Mouse (Mus musculus) mouse trophoblast stem cell (cell line): ENCODE measurements around the gene Rnf145.

Experiments
- in situ Hi-C, 2 experiments: fragments of 300-500 bp; cut with MseI, MboI; formaldehyde crosslinking; loops; 2 replicates in 1 of 2; 3 replicates in 1 of 2; pipeline ENCODE4 v1.15.1; 2025

Gene Rnf145

GRCm38 (mm10) chr11:44518281-44519095, at the start of gene Rnf145:
Gene Rnf145, plus strand, starts transcription at chr11:44518964.
- in situ Hi-C loops, result no loop called here

GRCm38 (mm10) chr11:44469646-44470431, 48.9 kb upstream of the Rnf145 start:
- in situ Hi-C loops, result no loop called here

- in situ Hi-C loops, result no loop called here
Measured at GRCm38 (mm10) chr11:44470432-44471336, 48.1 kb upstream of the Rnf145 start, which contains the start of gene Ublcp1. Gene Ublcp1, minus strand, starts transcription at chr11:44470498.

- in situ Hi-C loops, result no loop called here
Measured at GRCm38 (mm10) chr11:44471337-44471995, 47.3 kb upstream of the Rnf145 start.

DNA sequence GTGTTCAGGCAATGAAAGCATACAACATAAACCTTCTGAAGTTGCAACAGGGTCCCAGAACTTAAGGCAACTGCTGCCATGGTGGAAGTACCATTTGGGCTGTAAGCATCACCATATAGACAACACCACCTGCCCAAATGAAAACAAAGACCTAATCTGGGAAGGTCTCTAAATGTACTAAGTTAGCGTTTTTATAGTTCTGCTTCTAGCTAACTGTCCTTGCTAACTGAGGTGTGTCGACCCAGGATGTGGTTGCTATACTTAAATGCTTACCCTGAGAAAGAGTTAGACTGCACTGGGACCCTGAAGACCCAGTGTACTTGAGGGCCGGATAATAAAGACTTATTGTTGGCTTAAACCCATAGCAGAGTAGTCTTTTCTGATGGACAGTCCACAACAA, 43.3 kb upstream of the Rnf145 start:
- in situ Hi-C loops, result no loop called here

GRCm38 (mm10) chr11:44476445-44476844, 42.3 kb upstream of the Rnf145 start:
- in situ Hi-C loops, result no loop called here

- in situ Hi-C loops, result no loop called here
Measured at GRCm38 (mm10) chr11:44478382-44478781, 40.4 kb upstream of the Rnf145 start.

DNA sequence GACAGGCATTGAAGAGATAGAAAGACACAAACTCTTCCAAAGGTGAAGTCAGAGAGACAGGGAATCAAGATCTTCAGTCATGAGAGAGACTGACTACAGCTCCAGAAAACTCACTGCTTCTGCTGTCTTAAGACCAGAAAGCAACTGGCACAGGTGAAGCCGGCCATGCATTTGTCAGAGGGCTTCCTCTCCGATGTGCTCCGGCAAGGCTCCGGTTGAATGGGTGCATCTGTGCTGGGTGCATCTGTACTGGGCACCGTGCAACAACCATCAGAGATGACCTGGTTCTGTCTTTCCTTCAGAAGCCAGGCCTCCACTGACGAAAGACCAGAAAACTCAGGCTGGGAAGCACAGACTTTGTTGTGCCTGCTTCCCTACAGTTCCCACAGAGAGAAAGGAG, 38.5 kb upstream of the Rnf145 start:
- in situ Hi-C loops, result no loop called here

GRCm38 (mm10) chr11:44485089-44485736, 33.6 kb upstream of the Rnf145 start:
- in situ Hi-C loops, result no loop called here

GRCm38 (mm10) chr11:44489117-44489516, 29.6 kb upstream of the Rnf145 start:
- in situ Hi-C loops, result no loop called here

- in situ Hi-C loops, result no loop called here
Measured at GRCm38 (mm10) chr11:44494643-44495323, 24.0 kb upstream of the Rnf145 start.

DNA sequence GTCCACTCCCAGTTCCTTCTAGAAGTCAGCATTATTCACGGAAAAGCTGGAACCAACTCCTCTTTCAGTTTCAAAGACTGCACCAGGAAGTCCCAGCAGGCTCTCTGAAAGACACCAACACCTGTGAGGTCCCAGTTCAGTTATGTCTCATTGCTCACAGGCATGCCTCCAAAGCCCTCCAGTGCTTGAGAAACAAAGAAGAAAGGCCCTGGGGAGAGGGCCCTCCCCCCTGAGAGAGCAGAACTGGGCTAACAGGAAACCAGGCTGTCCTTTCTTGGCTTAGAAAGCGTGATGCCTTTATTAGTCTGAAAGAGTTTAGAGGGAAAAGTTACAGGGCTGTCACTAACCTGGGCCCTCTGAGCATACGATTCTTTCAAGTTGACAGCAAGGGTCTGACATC, 22.5 kb upstream of the Rnf145 start:
- in situ Hi-C loops, result no loop called here

- in situ Hi-C loops, result no loop called here
Measured at GRCm38 (mm10) chr11:44498412-44499272, 20.1 kb upstream of the Rnf145 start.

DNA sequence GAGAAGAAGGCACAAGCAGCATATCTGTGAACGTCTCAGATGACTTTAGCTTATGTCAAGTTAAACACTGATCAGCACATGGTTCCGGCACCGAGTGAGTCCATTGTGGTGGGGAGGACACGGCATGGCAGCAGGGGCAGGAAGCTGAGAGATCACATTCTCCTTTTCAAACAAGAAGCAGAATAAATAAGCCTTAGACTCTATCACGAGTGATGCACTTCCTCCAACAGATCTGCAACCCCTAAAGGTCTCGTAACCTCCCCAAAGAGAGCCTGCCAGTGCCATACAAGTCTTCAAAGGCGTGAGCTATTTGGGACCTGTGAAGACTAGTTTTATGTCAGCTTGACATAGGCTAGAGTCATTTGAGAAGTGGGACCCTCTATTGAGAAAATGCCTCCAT, 17.8 kb upstream of the Rnf145 start:
- in situ Hi-C loops, result no loop called here

DNA sequence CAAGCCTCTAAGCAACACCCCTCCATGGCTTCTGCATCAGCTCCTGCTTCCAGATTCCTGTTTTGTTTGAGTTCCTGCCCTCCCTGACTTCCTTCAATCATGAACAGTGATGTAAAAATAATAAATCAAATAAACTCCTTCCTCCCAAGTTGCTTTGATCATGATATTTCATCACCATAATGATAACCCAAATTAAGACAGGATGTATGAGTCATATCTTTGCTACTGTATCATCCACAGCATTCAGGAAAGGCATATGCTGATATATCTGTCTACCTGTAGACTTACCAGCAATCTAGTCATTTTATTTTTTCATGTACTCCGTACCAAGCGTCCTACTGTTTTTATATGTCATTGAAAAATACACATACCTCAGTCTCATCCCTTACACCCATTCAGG, 17.3 kb upstream of the Rnf145 start:
- in situ Hi-C loops, result no loop called here

DNA sequence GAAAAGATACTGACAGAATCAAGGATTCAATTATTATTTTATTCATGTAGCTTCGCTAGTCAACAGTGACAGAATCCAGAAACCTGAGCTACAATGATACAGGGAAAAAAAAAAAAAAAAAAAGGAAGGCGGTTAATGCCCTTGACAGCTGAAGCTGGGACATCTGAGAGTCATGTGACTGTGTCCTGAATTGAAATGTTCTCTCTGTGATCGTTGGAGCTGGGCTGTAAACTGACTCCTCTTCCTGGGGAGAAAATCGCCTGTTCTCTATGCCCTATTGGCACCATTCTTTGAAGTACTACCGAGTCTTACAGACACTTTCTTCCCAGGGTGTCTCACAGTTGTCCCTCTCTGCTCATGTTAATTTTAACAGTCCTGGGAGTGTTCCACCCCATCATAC, 15.8 kb upstream of the Rnf145 start:
- in situ Hi-C loops, result no loop called here

DNA sequence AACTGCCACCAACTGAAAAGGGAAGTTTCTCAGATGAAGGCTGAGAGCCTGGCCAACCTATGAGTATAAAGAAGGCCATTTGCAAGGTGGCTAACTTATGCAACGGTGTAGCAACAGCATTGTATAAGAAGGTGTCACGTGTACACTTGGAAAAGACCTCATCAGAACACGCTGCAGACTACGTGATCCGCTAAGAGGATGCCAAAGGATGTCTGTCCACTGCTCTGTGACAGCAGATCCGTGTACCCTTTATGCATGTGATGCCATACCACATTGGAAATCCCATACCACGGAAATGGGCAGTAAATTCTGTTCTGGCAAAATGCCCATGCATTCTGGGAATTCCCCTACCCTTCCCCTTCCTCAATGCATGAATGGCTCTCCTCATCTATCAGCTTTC, 14.6 kb upstream of the Rnf145 start:
- in situ Hi-C loops, result no loop called here

DNA sequence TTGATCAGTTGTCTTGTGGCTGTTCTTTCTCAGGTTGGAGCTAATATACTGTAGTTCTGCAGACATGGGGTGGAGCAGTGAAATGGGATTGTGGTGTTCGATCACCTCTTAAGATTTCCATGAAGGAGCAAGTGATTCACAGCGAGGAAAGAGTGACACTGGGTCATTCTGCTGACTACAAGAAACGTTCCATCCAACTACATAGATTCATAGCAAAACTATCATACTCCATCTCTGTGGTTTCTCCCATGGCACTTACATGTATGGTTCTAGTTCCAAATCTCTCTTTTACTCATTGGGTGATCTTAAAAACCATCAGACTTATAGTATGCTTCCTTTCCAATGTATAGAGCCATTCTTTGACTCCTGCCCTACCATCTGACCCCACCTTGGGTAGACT, 14.0 kb upstream of the Rnf145 start:
- in situ Hi-C loops, result no loop called here

GRCm38 (mm10) chr11:44508876-44509275, 9.9 kb upstream of the Rnf145 start:
- in situ Hi-C loops, result no loop called here
